Mouse (Mus musculus) heart, embryonic 16.5 days (tissue): ENCODE measurements around the gene Tmem214. TPM values are rescaled to one million over a fixed set of nuclear protein-coding genes. Genes with fewer than 3 reads are reported as not detected.

ENCODE experiments used
- ATAC-seq: fragments of 200-750 bp; cut with Nextera tagmentation; replicated peaks from 2 replicates; pipeline ENCODE4 v1.8.0; 2017; ENCODE audit warnings: moderate number of reproducible peaks; ENCODE audit not compliant: insufficient read depth, low FRiP score; ENCODE audit errors: extremely low read depth
- H3K27ac ChIP-seq: fragments of 300-500 bp; sonication (generic); 2 replicates; pipeline ENCODE4 v1.5.1; 2014; ENCODE audit warnings: mild to moderate bottlenecking, low read length, control low read depth, moderate library complexity
- H3K27me3 ChIP-seq: fragments of 300-500 bp; sonication (generic); 2 replicates; pipeline ENCODE4 v1.6.1; 2014; ENCODE audit warnings: low read length, mixed read lengths; ENCODE audit not compliant: control insufficient read depth, insufficient read depth
- H3K36me3 ChIP-seq: fragments of 300-500 bp; sonication (generic); 2 replicates; pipeline ENCODE4 v1.6.1; 2014; ENCODE audit not compliant: control insufficient read depth, insufficient read depth
- H3K4me1 ChIP-seq: fragments of 300-500 bp; sonication (generic); 2 replicates; pipeline ENCODE4 v1.6.1; 2014; ENCODE audit warnings: low read length, mixed read lengths; ENCODE audit not compliant: control insufficient read depth, insufficient read depth
- H3K4me2 ChIP-seq: fragments of 300-500 bp; sonication (generic); 2 replicates; pipeline ENCODE4 v1.6.1; 2014; ENCODE audit warnings: low read depth, mild to moderate bottlenecking, control low read depth, low read length
- H3K4me3 ChIP-seq: fragments of 300-500 bp; sonication (generic); 2 replicates; pipeline ENCODE4 v1.5.1; 2014; ENCODE audit warnings: mild to moderate bottlenecking, control low read depth, low read length
- H3K9ac ChIP-seq: fragments of 300-500 bp; sonication (generic); 2 replicates; pipeline ENCODE4 v1.6.1; 2014; ENCODE audit warnings: low read length, control low read depth
- H3K9me3 ChIP-seq: fragments of 300-500 bp; sonication (generic); replicated peaks from 2 replicates; pipeline ENCODE4 v1.6.1; 2016; ENCODE audit warnings: low read length; ENCODE audit not compliant: control insufficient read depth
- WGBS: fragments of 180-500 bp; shearing (Covaris S2); extraction: QIAGEN DNeasy Blood & Tissue Kit; methylation state at CpG from one replicate; pipeline ENCODE4 v1.1.7; 2014; 5-methylcytosine and 5-hydroxymethylcytosine counted together
- polyA plus RNA-seq: library from polyadenylated mRNA; unstranded; fragments of >200 nt; fragmentation: Nextera tagmentation; extraction: Ambion mirVana; gene quantifications from 2 replicates; pipeline ENCODE4 v1.2.1, GENCODE M21; 2015

Gene Tmem214
- polyA plus RNA-seq, 1 experiment from 2014 or later, result 58.8 TPM

DNA sequence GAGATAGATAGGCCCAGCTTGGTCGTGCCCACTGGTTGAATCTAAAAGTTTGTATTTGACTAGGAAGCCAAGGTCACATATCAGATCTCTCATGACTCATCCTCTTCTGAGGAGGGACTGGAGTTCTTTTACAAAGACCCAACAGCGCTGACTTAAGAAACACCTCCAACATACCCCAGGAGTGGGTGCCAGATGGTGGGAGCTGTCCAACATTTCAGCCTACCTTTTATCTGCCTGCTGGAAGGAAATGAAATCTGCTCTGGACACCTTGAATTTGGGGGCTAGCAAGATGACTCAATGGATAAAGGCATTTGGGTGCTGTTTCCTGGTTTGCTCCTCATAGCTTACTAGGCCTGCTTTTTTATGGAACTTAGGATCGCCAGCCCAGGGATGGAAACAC is 25.9 kb upstream of the Tmem214 start:
- no peak for ATAC-seq
- Histone ChIP-seq H3K4me1 (no peaks in the 10 kb centered on the region), H3K36me3 (no peaks in the 10 kb centered on the region), H3K4me2 (no peak overlapping the region), H3K4me3 (no peak overlapping the region), H3K9me3 (no peaks in the 10 kb centered on the region; the same call in 1 of the 2 replicates), H3K9ac (no peak overlapping the region), H3K27ac (no peak overlapping the region), H3K27me3 (no peaks in the 10 kb centered on the region)
- WGBS, result 42% methylated on average over 3 of the region's 3 CpGs

DNA sequence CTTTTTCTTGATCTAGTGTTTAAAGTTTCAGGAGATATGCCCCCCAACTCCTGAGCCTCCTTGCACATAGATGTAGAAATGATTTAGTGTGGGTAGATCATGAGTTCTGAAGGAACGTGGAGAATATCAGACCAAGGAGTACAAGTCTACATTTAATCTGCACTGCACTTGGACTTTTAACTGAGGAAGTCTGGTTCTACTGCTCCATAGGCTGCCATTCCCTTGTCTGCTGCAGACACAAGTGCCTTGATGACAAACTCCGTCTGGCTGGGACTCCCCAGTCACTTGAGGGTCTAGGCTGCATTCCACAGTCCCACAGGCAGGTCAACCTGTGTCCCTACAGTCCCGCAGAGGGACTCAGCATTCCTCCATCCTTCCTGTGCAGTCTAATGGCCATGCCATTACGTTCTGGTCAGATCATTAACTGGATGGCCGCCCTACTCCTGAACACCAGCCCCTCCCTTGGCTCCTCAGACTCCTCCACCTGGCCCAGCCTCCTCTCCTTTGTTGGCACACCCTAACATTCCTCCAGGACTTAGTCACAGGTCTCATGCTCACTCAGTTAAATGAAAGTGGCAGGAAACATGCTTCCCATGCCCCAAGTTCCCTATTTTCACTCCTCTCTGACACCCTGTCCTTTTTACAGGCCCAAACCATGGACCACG is 17.8 kb upstream of the Tmem214 start:
- H3K4me3 ChIP-seq, result no peak overlapping the region
- no peaks in the 10 kb centered on the region for H3K36me3 ChIP-seq
- no peaks in the 10 kb centered on the region for H3K9me3 ChIP-seq
- no peak overlapping the region for H3K27ac ChIP-seq
- no peak overlapping the region for H3K9ac ChIP-seq
- no peaks in the 10 kb centered on the region for H3K27me3 ChIP-seq
- WGBS, result 32% methylated on average over 6 of the region's 6 CpGs
- no peak overlapping the region for H3K4me2 ChIP-seq
- no peak for ATAC-seq
- peaks cover 13% of the 10 kb centered on the region for H3K4me1 ChIP-seq

DNA sequence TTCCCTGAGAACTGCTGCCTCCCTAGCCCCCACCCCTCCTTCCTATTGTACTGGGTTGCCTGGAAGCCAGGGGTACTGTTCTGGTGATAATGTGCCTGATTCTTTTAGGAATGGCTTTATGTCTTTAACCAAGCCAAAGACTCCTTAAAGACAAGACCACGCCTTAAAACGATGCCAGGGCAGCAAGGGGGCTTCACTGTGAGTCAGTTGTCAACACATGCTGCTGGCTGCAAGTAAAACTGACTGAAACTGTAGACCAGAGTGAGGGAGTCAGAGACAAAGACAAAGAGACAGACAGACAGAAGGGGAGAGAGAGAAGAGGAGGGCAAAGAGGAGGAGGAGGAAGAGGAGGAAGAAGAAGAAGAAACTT is 17.3 kb upstream of the Tmem214 start:
- H3K4me3 ChIP-seq, result no peak overlapping the region
- WGBS, result 52% methylated on average over 2 of the region's 2 CpGs
- peaks cover 13% of the 10 kb centered on the region for H3K4me1 ChIP-seq
- no peak overlapping the region for H3K4me2 ChIP-seq
- H3K36me3 ChIP-seq, result no peaks in the 10 kb centered on the region
- no peak for ATAC-seq
- 0 out of 2 replicates have a peak overlapping the region, but pooled peaks have one; percentile 26 for H3K27ac ChIP-seq
- H3K9ac ChIP-seq, result no peak overlapping the region
- H3K27me3 ChIP-seq, result no peaks in the 10 kb centered on the region
- no peaks in the 10 kb centered on the region for H3K9me3 ChIP-seq

DNA sequence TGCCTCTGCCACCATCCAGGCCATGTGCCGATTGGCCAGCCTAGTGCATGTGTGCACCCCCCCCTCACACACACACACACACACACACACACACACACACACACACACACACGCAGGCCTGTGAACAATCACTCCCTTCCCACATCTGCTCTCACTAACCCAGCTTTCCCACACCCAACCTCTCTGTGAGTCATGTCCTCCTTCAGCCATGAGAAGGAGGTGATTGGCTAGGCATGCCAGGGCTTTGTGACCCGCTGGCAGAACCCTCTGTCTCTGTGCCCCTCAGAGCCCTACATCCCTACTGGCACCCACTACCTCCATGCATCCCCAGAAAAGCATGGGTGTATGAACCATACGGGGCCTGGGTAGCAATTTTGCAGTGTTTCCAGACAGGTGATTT is 14.3 kb upstream of the Tmem214 start:
- no peak overlapping the region for H3K4me3 ChIP-seq
- H3K4me1 ChIP-seq, result peaks cover 13% of the 10 kb centered on the region
- H3K9me3 ChIP-seq, result no peaks in the 10 kb centered on the region
- no peak overlapping the region for H3K4me2 ChIP-seq
- H3K9ac ChIP-seq, result no peak overlapping the region
- WGBS, result 80% methylated on average over 4 of the region's 4 CpGs
- H3K27ac ChIP-seq, result no peak overlapping the region
- no peaks in the 10 kb centered on the region for H3K27me3 ChIP-seq
- no peaks in the 10 kb centered on the region for H3K36me3 ChIP-seq
- ATAC-seq, result no peak

DNA sequence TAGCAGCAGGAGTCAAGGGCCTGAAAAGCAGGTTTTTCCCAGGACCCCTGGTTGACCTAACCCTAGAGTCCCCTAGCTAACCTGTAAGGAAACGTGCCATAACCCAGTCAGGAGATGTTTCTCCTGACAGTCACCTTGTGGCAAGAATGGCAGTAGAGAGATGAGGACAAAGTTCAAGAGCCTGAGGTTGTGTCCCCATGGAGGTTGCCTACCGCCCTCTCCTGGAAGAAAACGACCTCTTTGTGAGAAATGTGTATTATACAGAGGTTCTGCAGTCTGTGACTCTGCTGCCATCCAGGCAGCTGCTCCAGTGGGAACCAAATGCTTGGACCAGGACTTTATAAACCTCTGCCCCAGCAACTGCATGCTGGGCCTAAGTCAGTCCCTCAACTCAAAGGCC is 12.1 kb upstream of the Tmem214 start:
- H3K27ac ChIP-seq, result no peak overlapping the region
- H3K36me3 ChIP-seq, result no peaks in the 10 kb centered on the region
- 56% methylated on average over 3 of the region's 3 CpGs for WGBS
- H3K4me3 ChIP-seq, result no peak overlapping the region
- H3K9me3 ChIP-seq, result no peaks in the 10 kb centered on the region
- no peak overlapping the region for H3K4me2 ChIP-seq
- no peak overlapping the region for H3K9ac ChIP-seq
- H3K4me1 ChIP-seq, result peaks cover 6% of the 10 kb centered on the region
- ATAC-seq, result no peak
- no peaks in the 10 kb centered on the region for H3K27me3 ChIP-seq

DNA sequence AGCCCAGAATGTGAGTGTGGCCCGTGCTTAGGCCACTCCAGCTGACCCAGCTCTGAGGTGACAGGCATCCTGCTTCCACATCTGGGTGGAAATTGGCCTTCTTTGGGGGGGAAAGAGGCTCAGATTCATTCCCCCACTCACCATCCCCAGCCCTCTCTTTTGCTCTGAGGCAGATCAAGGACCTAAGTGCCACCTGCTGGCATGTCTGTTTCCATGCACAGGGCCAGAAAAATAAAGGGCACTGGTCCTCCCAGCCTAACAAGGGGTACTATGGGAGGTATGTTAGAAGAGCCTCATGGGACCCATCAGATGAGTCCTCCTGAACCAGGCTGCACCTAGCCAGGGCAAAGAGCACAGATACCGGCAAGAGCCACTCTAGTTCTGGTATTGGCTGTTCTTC is 11.7 kb upstream of the Tmem214 start:
- Histone ChIP-seq H3K9me3 (no peaks in the 10 kb centered on the region), H3K9ac (no peak overlapping the region), H3K27ac (no peak overlapping the region), H3K4me2 (no peak overlapping the region), H3K36me3 (no peaks in the 10 kb centered on the region), H3K4me1 (peaks cover 2% of the 10 kb centered on the region; the same call in 1 of the 2 replicates), H3K27me3 (no peaks in the 10 kb centered on the region), H3K4me3 (no peak overlapping the region)
- 79% methylated on average over 2 of the region's 2 CpGs for WGBS
- no peak; the same call in 1 of the 2 replicates for ATAC-seq

DNA sequence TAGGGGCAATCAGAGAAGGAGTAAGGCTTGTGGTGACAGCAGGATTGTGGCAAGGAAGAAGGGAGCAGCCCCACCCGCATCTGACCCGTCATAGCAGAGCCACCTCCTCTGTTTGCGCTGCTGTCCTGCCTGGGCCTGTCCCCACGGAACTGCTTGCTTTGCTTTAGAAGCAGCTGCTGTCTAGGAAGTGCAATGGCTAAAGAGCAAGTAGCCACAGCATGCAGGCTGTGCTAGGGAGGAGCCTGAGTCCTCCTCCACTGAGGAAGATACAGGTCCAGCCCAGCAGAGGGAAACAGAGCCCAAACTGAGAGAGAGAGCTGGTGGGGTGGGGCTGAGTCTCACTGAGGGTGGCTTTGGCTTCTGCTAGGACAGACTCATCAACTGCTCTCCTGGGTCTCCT is 4.0 kb upstream of the Tmem214 start:
- Histone ChIP-seq H3K4me2 (no peak overlapping the region), H3K9ac (no peak overlapping the region), H3K36me3 (no peaks in the 10 kb centered on the region), H3K4me1 (peaks cover 5% of the 10 kb centered on the region), H3K27me3 (no peaks in the 10 kb centered on the region), H3K27ac (no peak overlapping the region), H3K9me3 (no peaks in the 10 kb centered on the region), H3K4me3 (no peak overlapping the region)
- 51% methylated on average over 4 of the region's 4 CpGs for WGBS
- peak; percentile 56; the same call in 1 of the 2 replicates for ATAC-seq

DNA sequence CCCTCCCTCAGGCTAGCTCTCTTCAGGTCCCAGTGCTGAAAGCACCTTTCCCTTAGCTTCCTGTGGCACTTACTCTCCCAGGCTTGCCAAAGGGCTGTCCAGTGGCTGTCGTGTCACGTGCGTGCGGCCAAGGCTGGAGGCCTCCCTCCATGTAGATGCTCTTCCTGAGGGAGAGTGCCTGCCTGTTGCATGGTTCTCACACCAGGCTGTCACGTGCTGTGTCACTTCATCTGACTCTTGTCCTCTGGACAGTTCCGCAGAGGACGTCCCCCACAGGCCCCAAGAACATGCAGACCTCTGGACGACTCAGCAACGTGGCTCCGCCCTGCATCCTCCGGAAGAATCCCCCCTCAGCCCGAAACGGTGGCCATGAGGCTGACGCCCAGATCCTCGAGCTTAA is 3.5 kb upstream of the Tmem214 start:
- no peak overlapping the region for H3K27ac ChIP-seq
- no peak overlapping the region for H3K4me2 ChIP-seq
- ATAC-seq, result no peak
- H3K27me3 ChIP-seq, result no peaks in the 10 kb centered on the region
- 31% methylated on average over 15 of the region's 15 CpGs for WGBS
- H3K9me3 ChIP-seq, result no peaks in the 10 kb centered on the region
- H3K4me3 ChIP-seq, result no peak overlapping the region
- no peak overlapping the region for H3K9ac ChIP-seq
- H3K36me3 ChIP-seq, result no peaks in the 10 kb centered on the region
- H3K4me1 ChIP-seq, result peaks cover 8% of the 10 kb centered on the region

DNA sequence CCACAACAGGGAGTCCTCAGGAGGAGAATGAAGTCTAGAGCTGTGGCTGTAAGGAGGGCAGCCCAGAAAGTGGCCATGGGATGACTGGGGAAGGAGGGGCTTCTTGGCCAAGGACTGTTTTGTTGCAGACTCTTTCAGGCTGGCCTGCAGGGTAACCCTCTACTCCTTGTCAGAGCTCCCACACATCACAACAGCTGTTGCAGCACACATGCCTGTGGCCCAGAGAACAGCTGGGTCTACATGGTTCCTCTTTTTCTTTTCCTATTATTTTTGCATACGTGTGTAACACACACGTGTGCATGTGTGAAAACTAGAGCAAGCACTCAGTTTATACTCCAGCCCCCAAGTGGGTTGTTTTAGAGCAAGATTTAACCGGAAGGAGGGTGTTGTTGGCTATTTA is 941 bp upstream of the Tmem214 start:
- Histone ChIP-seq H3K4me1 (peaks cover 17% of the 10 kb centered on the region), H3K27ac (no peak overlapping the region), H3K4me2 (no peak overlapping the region), H3K27me3 (no peaks in the 10 kb centered on the region), H3K9ac (no peak overlapping the region), H3K4me3 (no peak overlapping the region), H3K9me3 (no peaks in the 10 kb centered on the region), H3K36me3 (peaks cover 8% of the 10 kb centered on the region)
- 87% methylated on average over 3 of the region's 3 CpGs for WGBS
- no peak for ATAC-seq
